Mouse (Mus musculus) lung, adult 2 months (tissue): ENCODE data around the gene Slc45a2.

Source experiments
- CTCF ChIP-seq: fragments of 200-500 bp; IDR thresholded peaks from 2 replicates; pipeline ENCODE4 v1.5.1; 2011; ENCODE audit warnings: mild to moderate bottlenecking, low read length, control low read depth; ENCODE audit not compliant: insufficient read depth
- POLR2A ChIP-seq: fragments of 200-500 bp; IDR thresholded peaks from 2 replicates; pipeline ENCODE4 v1.6.1; 2011; ENCODE audit warnings: low read depth, mild to moderate bottlenecking, control low read depth, low read length, borderline replicate concordance; ENCODE audit errors: extremely low read depth

DNA sequence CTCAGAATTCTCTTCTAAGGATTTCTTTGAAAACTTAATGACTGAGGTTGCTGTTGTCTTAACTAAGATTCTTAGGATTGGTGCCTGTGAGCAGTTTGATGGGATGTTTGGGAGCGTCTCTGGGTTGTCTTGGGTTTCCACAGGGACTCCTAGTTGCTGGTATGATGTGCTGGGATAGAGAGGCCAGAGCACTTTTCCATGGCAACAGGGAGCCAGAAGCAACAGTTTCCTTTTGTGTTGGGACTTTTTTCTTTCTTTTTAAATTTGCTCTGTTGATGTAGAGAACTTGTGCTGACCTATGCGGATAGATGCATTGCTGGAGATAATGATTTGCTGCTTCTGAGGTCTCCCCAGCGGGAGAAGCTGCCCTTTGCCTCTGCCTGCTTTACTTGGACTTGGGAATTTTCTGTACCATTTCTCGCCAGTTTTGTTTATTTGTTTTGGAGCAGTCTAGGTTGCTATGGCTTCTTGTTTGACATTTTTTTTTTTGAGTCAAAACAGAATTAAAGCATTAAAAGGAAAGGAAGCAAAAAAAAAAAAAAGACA, 47.7 kb upstream of the Slc45a2 start:
- TF ChIP-seq CTCF (no peak), POLR2A (no peak)
